Mouse (Mus musculus) kidney, embryonic 15.5 days (tissue): Measurements from ENCODE around the gene Kcna1. TPM values are rescaled to one million over a fixed set of nuclear protein-coding genes. Genes with fewer than 3 reads are reported as not detected.

Experiments used
- ATAC-seq: fragments of 200-750 bp; cut with Nextera tagmentation; replicated peaks from 2 replicates; pipeline ENCODE4 v1.8.0; 2017; ENCODE audit warnings: moderate TSS enrichment; ENCODE audit not compliant: low FRiP score
- H3K27ac ChIP-seq: fragments of 300-500 bp; sonication (generic); 2 replicates; pipeline ENCODE4 v1.5.1; 2015; ENCODE audit warnings: mild to moderate bottlenecking, inconsistent platforms
- H3K27me3 ChIP-seq: fragments of 300-500 bp; sonication (generic); 2 replicates; pipeline ENCODE4 v1.6.1; 2015; ENCODE audit warnings: inconsistent platforms
- H3K36me3 ChIP-seq: fragments of 300-500 bp; sonication (generic); 2 replicates; pipeline ENCODE4 v1.6.1; 2015; ENCODE audit warnings: inconsistent platforms
- H3K4me1 ChIP-seq: fragments of 300-500 bp; sonication (generic); 2 replicates; pipeline ENCODE4 v1.6.1; 2015; ENCODE audit warnings: inconsistent platforms
- H3K4me2 ChIP-seq: fragments of 300-500 bp; sonication (generic); 2 replicates; pipeline ENCODE4 v1.6.1; 2015; ENCODE audit warnings: moderate library complexity, mild to moderate bottlenecking, inconsistent platforms
- H3K4me3 ChIP-seq: fragments of 300-500 bp; sonication (generic); replicated peaks from 2 replicates; pipeline ENCODE4 v1.5.1; 2015; ENCODE audit warnings: mild to moderate bottlenecking, inconsistent platforms
- H3K9ac ChIP-seq: fragments of 300-500 bp; sonication (generic); 2 replicates; pipeline ENCODE4 v1.6.1; 2015; ENCODE audit warnings: mild to moderate bottlenecking, inconsistent platforms
- H3K9me3 ChIP-seq: fragments of 300-500 bp; sonication (generic); replicated peaks from 2 replicates; pipeline ENCODE4 v1.6.1; 2016; ENCODE audit warnings: inconsistent platforms
- WGBS: fragments of 180-500 bp; shearing (Covaris S2); methylation state at CpG from one replicate; pipeline ENCODE4 v1.1.7; 2015; ENCODE audit warnings: mixed read lengths; 5-methylcytosine and 5-hydroxymethylcytosine counted together
- polyA plus RNA-seq: library from polyadenylated mRNA; unstranded; fragments of >200 nt; fragmentation: Nextera tagmentation; extraction: Ambion mirVana; gene quantifications from 2 replicates; pipeline ENCODE4 v1.2.1, GENCODE M21; 2015

Gene Kcna1
- polyA plus RNA-seq = 0.48 and 0.50 TPM in 2 replicates

DNA sequence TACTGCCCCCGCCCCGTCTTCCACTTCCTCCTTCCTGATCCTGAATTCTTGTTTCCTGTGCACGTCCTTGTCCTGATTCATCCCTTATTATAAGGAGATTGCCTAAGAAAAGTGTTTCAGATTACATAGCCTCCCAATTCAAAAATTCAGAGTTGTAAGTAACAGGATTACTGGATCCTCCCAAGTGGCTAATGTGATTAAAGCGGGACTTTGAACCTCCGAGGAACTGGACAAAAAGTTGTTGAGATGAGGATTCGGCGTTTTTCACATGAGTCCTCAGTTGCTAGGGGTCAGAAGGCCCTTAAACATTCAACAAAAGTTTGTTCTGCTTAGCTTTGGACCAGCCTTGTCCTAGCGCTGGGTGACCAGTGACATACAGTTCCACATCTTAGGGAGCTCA lies at the start of gene Kcna1:
Gene Kcna1, minus strand, starts transcription at position 4 of the 400 bp plus-strand sequence.
- Histone ChIP-seq H3K27ac (no peak within 1 kb of the TSS), H3K4me2 (peak within 1 kb of the TSS; percentile 98), H3K9me3 (no peaks in the 10 kb centered on the region), H3K4me3 (peak within 1 kb of the TSS; percentile 53), H3K27me3 (peaks cover 69% of the 10 kb centered on the region), H3K4me1 (peaks cover 39% of the 10 kb centered on the region), H3K36me3 (no peaks in the 10 kb centered on the region), H3K9ac (0 out of 2 replicates have a peak within 1 kb of the TSS, but pooled peaks have one; percentile 14)
- ATAC-seq = no peak
- 27% methylated on average over 8 of the region's 8 CpGs for WGBS

DNA sequence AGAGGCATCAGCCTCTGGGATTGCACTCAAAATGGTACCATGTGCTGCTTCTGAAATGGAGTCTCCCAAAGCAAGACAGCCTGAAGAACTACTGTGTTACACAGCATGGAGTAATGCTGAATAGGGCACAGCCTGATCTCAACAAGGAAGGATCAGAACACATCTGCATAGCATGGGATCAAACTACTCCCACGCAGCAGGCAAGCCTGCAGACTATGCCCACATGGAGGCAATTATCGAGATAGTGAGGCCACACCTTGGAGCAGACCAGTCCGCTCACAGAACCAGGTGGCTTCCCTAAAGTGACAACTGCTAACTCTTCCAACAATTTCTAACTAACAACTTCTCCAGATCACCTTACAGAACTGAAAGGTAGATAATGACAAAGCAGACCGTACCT lies 40.9 kb upstream of the Kcna1 start:
- Histone ChIP-seq H3K27ac (no peak overlapping the region), H3K9me3 (no peaks in the 10 kb centered on the region), H3K4me1 (0 out of 2 replicates have a peak, but pooled peaks cover 3% of the 10 kb centered on the region), H3K4me3 (no peak overlapping the region), H3K9ac (no peak overlapping the region), H3K36me3 (no peaks in the 10 kb centered on the region), H3K27me3 (no peaks in the 10 kb centered on the region), H3K4me2 (no peak overlapping the region)
- WGBS = 43% methylated on average over 4 of the region's 4 CpGs
- no peak for ATAC-seq

- Histone ChIP-seq H3K4me1 (0 out of 2 replicates have a peak, but pooled peaks cover 3% of the 10 kb centered on the region), H3K9ac (no peak overlapping the region), H3K4me3 (no peak overlapping the region), H3K9me3 (no peaks in the 10 kb centered on the region), H3K27ac (no peak overlapping the region), H3K4me2 (no peak overlapping the region), H3K36me3 (no peaks in the 10 kb centered on the region), H3K27me3 (no peaks in the 10 kb centered on the region)
- no peak for ATAC-seq
- 80% methylated on average over 3 of the region's 3 CpGs for WGBS
Measured at GRCm38 (mm10) chr6:126685135-126685534, 39.0 kb upstream of the Kcna1 start.

DNA sequence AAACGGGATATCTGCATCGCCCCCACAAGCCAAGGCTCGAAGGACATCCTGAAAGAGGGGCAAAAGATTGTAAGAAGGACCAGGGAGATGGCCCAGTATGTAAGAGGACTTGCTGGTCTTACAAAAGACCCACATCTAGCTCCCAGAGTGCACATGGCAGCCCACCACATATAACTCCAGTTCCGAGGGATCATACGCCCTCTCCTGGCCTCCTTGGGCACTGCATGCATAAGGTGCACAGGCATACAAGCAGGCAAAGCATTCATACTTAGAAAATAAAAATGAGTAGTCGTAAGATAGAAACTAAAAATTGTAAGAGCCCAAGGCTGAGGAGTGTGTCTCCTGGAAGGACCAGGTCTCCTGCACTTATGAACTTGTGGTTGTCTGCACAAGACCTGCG lies 32.8 kb upstream of the Kcna1 start:
- Histone ChIP-seq H3K4me1 (no peaks in the 10 kb centered on the region), H3K27me3 (0 out of 2 replicates have a peak, but pooled peaks cover 2% of the 10 kb centered on the region), H3K9ac (no peak overlapping the region), H3K4me2 (no peak overlapping the region), H3K36me3 (no peaks in the 10 kb centered on the region), H3K4me3 (no peak overlapping the region), H3K27ac (no peak overlapping the region), H3K9me3 (no peaks in the 10 kb centered on the region)
- WGBS = 70% methylated on average over 7 of the region's 7 CpGs
- no peak for ATAC-seq

GRCm38 (mm10) chr6:126667001-126667400 lies 20.8 kb upstream of the Kcna1 start:
- 92% methylated on average over 5 of the region's 5 CpGs for WGBS

GRCm38 (mm10) chr6:126666091-126666490 lies 19.9 kb upstream of the Kcna1 start:
- no peaks in the 10 kb centered on the region for H3K9me3 ChIP-seq
- no peaks in the 10 kb centered on the region for H3K4me1 ChIP-seq
- H3K9ac ChIP-seq = no peak overlapping the region
- no peak for ATAC-seq
- no peak overlapping the region for H3K4me3 ChIP-seq
- no peak overlapping the region for H3K27ac ChIP-seq
- peaks cover 13% of the 10 kb centered on the region for H3K27me3 ChIP-seq
- 52% methylated on average over 6 of the region's 6 CpGs for WGBS
- no peaks in the 10 kb centered on the region for H3K36me3 ChIP-seq
- no peak overlapping the region for H3K4me2 ChIP-seq

More at GRCm38 (mm10) chr6:126667001-126667400, 20.8 kb upstream of the Kcna1 start:
- Histone ChIP-seq H3K27ac (no peak overlapping the region), H3K27me3 (peaks cover 10% of the 10 kb centered on the region), H3K9me3 (no peaks in the 10 kb centered on the region), H3K4me1 (no peaks in the 10 kb centered on the region), H3K9ac (no peak overlapping the region), H3K4me3 (no peak overlapping the region), H3K4me2 (no peak overlapping the region), H3K36me3 (no peaks in the 10 kb centered on the region)
- ATAC-seq = no peak

GRCm38 (mm10) chr6:126664569-126664968 lies 18.4 kb upstream of the Kcna1 start:
- 82% methylated on average over 3 of the region's 3 CpGs for WGBS
- H3K36me3 ChIP-seq = no peaks in the 10 kb centered on the region
- no peaks in the 10 kb centered on the region for H3K9me3 ChIP-seq
- ATAC-seq = no peak
- H3K27ac ChIP-seq = no peak overlapping the region
- H3K4me3 ChIP-seq = no peak overlapping the region
- no peaks in the 10 kb centered on the region for H3K4me1 ChIP-seq
- no peak overlapping the region for H3K4me2 ChIP-seq
- H3K9ac ChIP-seq = no peak overlapping the region
- H3K27me3 ChIP-seq = peaks cover 13% of the 10 kb centered on the region

DNA sequence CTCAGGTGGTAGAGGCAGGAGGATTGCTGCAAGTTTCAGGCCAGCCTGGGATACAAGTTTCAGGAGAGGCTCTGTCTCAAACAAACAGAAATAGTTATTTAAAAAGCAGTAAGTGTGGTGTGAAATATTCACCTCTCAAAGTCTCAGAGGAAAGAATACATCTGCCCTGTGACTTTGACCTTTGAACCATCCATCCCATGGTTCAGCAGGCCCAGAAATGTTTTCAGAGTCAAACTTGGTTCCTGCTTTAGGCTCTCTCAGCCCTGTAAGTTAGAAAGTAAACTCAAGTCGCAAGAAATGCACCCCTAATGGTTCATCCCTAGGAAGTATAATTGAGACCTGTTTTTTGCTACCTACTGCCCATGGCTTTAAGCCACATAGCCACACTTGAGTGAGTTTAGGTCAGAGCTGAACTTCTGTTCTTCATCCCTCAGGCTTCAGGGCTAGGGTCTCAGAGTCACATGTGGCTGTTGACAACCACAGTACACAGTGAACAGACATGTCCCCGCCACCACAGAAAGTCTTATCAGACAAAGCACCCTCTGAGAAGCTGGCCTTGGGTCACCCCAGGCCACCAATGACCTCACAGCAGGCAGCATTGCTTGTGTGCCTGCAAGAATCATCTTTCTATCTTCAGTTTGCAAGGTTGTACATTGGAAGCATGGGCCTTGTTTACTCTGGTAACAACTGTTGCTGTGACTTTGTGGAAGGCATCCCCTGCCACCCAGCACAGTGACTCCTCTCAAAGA lies 11.6 kb upstream of the Kcna1 start:
- Histone ChIP-seq H3K4me2 (no peak overlapping the region), H3K9ac (no peak overlapping the region), H3K27me3 (0 out of 2 replicates have a peak, but pooled peaks cover 3% of the 10 kb centered on the region), H3K27ac (no peak overlapping the region), H3K36me3 (no peaks in the 10 kb centered on the region), H3K4me1 (no peaks in the 10 kb centered on the region), H3K9me3 (no peaks in the 10 kb centered on the region), H3K4me3 (no peak overlapping the region)
- ATAC-seq = no peak
- 76% methylated on average over 2 of the region's 2 CpGs for WGBS

DNA sequence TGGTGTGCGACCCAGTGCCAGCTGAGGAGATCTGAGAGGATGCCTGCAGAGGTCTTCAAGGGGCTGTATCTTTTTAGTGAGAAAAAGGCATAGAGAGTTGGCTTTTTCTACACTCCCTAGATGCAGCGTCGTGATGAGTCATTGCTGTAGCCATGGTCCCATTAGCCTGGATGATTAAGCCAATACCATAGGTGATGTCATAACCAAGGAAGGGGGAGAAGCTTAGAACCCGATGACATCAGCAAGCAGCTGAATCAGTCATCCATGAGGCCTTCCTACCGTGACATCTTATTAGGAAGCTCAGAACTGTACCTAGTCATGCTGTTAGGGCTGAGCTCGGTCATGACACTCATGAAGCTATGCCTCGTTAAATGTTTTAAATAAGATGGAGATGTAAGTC lies 7.4 kb upstream of the Kcna1 start:
- Histone ChIP-seq H3K4me2 (no peak overlapping the region), H3K36me3 (no peaks in the 10 kb centered on the region), H3K27ac (no peak overlapping the region), H3K4me3 (no peak overlapping the region), H3K9ac (no peak overlapping the region), H3K9me3 (no peaks in the 10 kb centered on the region), H3K27me3 (peaks cover 4% of the 10 kb centered on the region; the same call in 1 of the 2 replicates), H3K4me1 (no peaks in the 10 kb centered on the region)
- no peak for ATAC-seq
- 89% methylated on average over 7 of the region's 7 CpGs for WGBS

- Histone ChIP-seq H3K27ac (no peak overlapping the region), H3K36me3 (no peaks in the 10 kb centered on the region), H3K27me3 (peaks cover 69% of the 10 kb centered on the region), H3K9ac (0 out of 2 replicates have a peak overlapping the region, but pooled peaks have one; percentile 14), H3K4me1 (peaks cover 39% of the 10 kb centered on the region), H3K4me3 (peak overlapping the region; percentile 53), H3K4me2 (peak overlapping the region; percentile 98), H3K9me3 (no peaks in the 10 kb centered on the region)
- ATAC-seq = peak; percentile 86
- WGBS = under 1% methylated on average over 27 of the region's 27 CpGs
Measured at GRCm38 (mm10) chr6:126645644-126646358, 383 bp downstream of the Kcna1 start.

GRCm38 (mm10) chr6:126645044-126645541 lies 1.1 kb downstream of the Kcna1 start:
- Histone ChIP-seq H3K4me2 (peak overlapping the region; percentile 98), H3K9ac (peak overlapping the region; percentile 31; the same call in 1 of the 2 replicates), H3K9me3 (no peaks in the 10 kb centered on the region), H3K4me1 (peaks cover 39% of the 10 kb centered on the region), H3K27ac (no peak overlapping the region), H3K36me3 (no peaks in the 10 kb centered on the region), H3K27me3 (peaks cover 76% of the 10 kb centered on the region), H3K4me3 (peak overlapping the region; percentile 53)
- ATAC-seq = peak; percentile 31; the same call in 1 of the 2 replicates
- under 1% methylated on average over 24 of the region's 24 CpGs for WGBS
